Mouse (Mus musculus) midbrain, embryonic 13.5 days (tissue): ENCODE measurements around the gene Hyou1. TPM values are rescaled to one million over a fixed set of nuclear protein-coding genes. Genes with fewer than 3 reads are reported as not detected.

Source experiments
- ATAC-seq: fragments of 200-750 bp; cut with Nextera tagmentation; 2 replicates; pipeline ENCODE4 v1.8.0; 2017; ENCODE audit warnings: mild to moderate bottlenecking, moderate TSS enrichment, moderate library complexity
- H3K27ac ChIP-seq: fragments of 300-500 bp; sonication (generic); 2 replicates; pipeline ENCODE4 v1.5.1; 2015; ENCODE audit warnings: inconsistent platforms, mild to moderate bottlenecking, moderate library complexity
- H3K27me3 ChIP-seq: fragments of 300-500 bp; sonication (generic); 2 replicates; pipeline ENCODE4 v1.6.1; 2015; ENCODE audit warnings: mild to moderate bottlenecking, inconsistent platforms
- H3K36me3 ChIP-seq: fragments of 300-500 bp; sonication (generic); 2 replicates; pipeline ENCODE4 v1.6.1; 2015; ENCODE audit warnings: mild to moderate bottlenecking, inconsistent platforms
- H3K4me1 ChIP-seq: fragments of 300-500 bp; sonication (generic); replicated peaks from 2 replicates; pipeline ENCODE4 v1.6.1; 2015; ENCODE audit warnings: inconsistent platforms
- H3K4me2 ChIP-seq: fragments of 300-500 bp; sonication (generic); replicated peaks from 2 replicates; pipeline ENCODE4 v1.6.1; 2015; ENCODE audit warnings: moderate library complexity, mild to moderate bottlenecking, inconsistent platforms
- H3K4me3 ChIP-seq: fragments of 300-500 bp; sonication (generic); replicated peaks from 2 replicates; pipeline ENCODE4 v1.5.1; 2015; ENCODE audit warnings: mild to moderate bottlenecking, inconsistent platforms
- H3K9ac ChIP-seq: fragments of 300-500 bp; sonication (generic); replicated peaks from 2 replicates; pipeline ENCODE4 v1.6.1; 2015; ENCODE audit warnings: mild to moderate bottlenecking, inconsistent platforms
- H3K9me3 ChIP-seq: fragments of 300-500 bp; sonication (generic); 2 replicates; pipeline ENCODE4 v1.6.1; 2016; ENCODE audit warnings: mild to moderate bottlenecking, inconsistent platforms
- WGBS: fragments of 180-500 bp; shearing (Covaris S2); methylation state at CpG from one replicate; pipeline ENCODE4 v1.1.7; 2015; 5-methylcytosine and 5-hydroxymethylcytosine counted together
- microRNA-seq: library from miRNA; unstranded; fragments of <30 nt; microRNA quantifications from one replicate; pipeline ENCODE4, GENCODE M21; 2016
- polyA plus RNA-seq: library from polyadenylated mRNA; unstranded; fragments of >200 nt; fragmentation: Nextera tagmentation; extraction: Ambion mirVana; gene quantifications from 2 replicates; pipeline ENCODE4 v1.2.1, GENCODE M21; 2015

The Hyou1 gene
- polyA plus RNA-seq, 1 experiment from 2014 or later, result 28.4 TPM

- 0 out of 2 replicates have a peak, but pooled peaks cover 5% of the 10 kb centered on the region for H3K4me1 ChIP-seq
- no peaks in the 10 kb centered on the region for H3K9me3 ChIP-seq
- H3K4me2 ChIP-seq, result no peak overlapping the region
- no peak overlapping the region for H3K4me3 ChIP-seq
- H3K9ac ChIP-seq, result no peak overlapping the region
- 84% methylated on average over 6 of the region's 6 CpGs for WGBS
- ATAC-seq, result no peak
- H3K27me3 ChIP-seq, result no peaks in the 10 kb centered on the region
- no peaks in the 10 kb centered on the region for H3K36me3 ChIP-seq
- H3K27ac ChIP-seq, result no peak overlapping the region
Observed at GRCm38 (mm10) chr9:44435747-44436146, 56.5 kb downstream of the Hyou1 start.

- 75% methylated on average over 19 of the region's 19 CpGs for WGBS
- H3K27ac ChIP-seq, result no peak within 1 kb of the TSS
- H3K4me1 ChIP-seq, result no peaks in the 10 kb centered on the region
- H3K27me3 ChIP-seq, result no peaks in the 10 kb centered on the region
- H3K9ac ChIP-seq, result no peak within 1 kb of the TSS
- ATAC-seq, result no peak
- H3K4me3 ChIP-seq, result no peak within 1 kb of the TSS
- no peak within 1 kb of the TSS for H3K4me2 ChIP-seq
- no peaks in the 10 kb centered on the region for H3K36me3 ChIP-seq
- no peaks in the 10 kb centered on the region for H3K9me3 ChIP-seq
Observed at GRCm38 (mm10) chr9:44440961-44441360, 61.7 kb downstream of the Hyou1 start, which contains the start of gene Foxr1. Gene Foxr1, minus strand, starts transcription at chr9:44441136.

Small RNA genes within 50 kb of the gene (microRNA-seq; reads per million reads assigned to microRNA genes)
- gene Gm44335 (not detected), gene Mir7085 (not detected)

Other genes starting within 250 kb of the Hyou1 start
- gene Mcam, start 245.0 kb upstream of the Hyou1 start, polyA plus RNA-seq, result 11.6 and 13.7 TPM in 2 replicates
- gene Cbl, start 145.4 kb upstream of the Hyou1 start, polyA plus RNA-seq, result 26.2 and 28.5 TPM in 2 replicates
- gene Ccdc153, start 138.8 kb upstream of the Hyou1 start, polyA plus RNA-seq, result not detected in 2 replicates
- 0.48 and 0.64 TPM in 2 replicates for gene Pdzd3, start 128.0 kb upstream of the Hyou1 start, polyA plus RNA-seq
- gene Nlrx1, start 110.9 kb upstream of the Hyou1 start, polyA plus RNA-seq, result 3.3 and 3.5 TPM in 2 replicates
- gene Abcg4, start 90.9 kb upstream of the Hyou1 start, polyA plus RNA-seq, result 17.3 and 18.1 TPM in 2 replicates
- gene Hinfp, start 73.8 kb upstream of the Hyou1 start, polyA plus RNA-seq, result 37.5 and 38.5 TPM in 2 replicates
- 23.0 and 27.3 TPM in 2 replicates for gene C2cd2l, start 59.2 kb upstream of the Hyou1 start, polyA plus RNA-seq
- 40.8 TPM in 2 replicates for gene Dpagt1, start 53.5 kb upstream of the Hyou1 start, polyA plus RNA-seq
- 193 and 209 TPM in 2 replicates for gene H2afx, start 44.8 kb upstream of the Hyou1 start, polyA plus RNA-seq
- 72.3 and 72.9 TPM in 2 replicates for gene Hmbs, start 35.3 kb upstream of the Hyou1 start, polyA plus RNA-seq
- gene Vps11, start 17.8 kb upstream of the Hyou1 start, polyA plus RNA-seq, result 41.2 and 41.6 TPM in 2 replicates
- gene Slc37a4, start 17.4 kb downstream of the Hyou1 start, polyA plus RNA-seq, result 34.7 and 35.9 TPM in 2 replicates
- gene Rps25, start 27.6 kb downstream of the Hyou1 start, polyA plus RNA-seq, result 1,334 and 1,353 TPM in 2 replicates
- 357 and 364 TPM in 2 replicates for gene Trappc4, start 28.1 kb downstream of the Hyou1 start, polyA plus RNA-seq
- gene Ccdc84, start 39.1 kb downstream of the Hyou1 start, polyA plus RNA-seq, result 36.7 and 40.7 TPM in 2 replicates
- gene Foxr1, start 61.6 kb downstream of the Hyou1 start, polyA plus RNA-seq, result not detected in 2 replicates
- not detected in 2 replicates for gene Upk2, start 75.5 kb downstream of the Hyou1 start, polyA plus RNA-seq
- 8.0 and 9.2 TPM in 2 replicates for gene Bcl9l, start 103.3 kb downstream of the Hyou1 start, polyA plus RNA-seq
- not detected in 2 replicates for gene Cxcr5, start 182.4 kb downstream of the Hyou1 start, polyA plus RNA-seq
- gene Ddx6, start 225.4 kb downstream of the Hyou1 start, polyA plus RNA-seq, result 27.5 and 28.1 TPM in 2 replicates